Mouse (Mus musculus): Measurements from ENCODE around the gene Cd40. TPM values are rescaled to one million over a fixed set of nuclear protein-coding genes. Genes with fewer than 3 reads are reported as not detected.

Gene Cd40
- polyA plus RNA-seq, 1 experiment from 2014 or later: 11.5 TPM

DNA sequence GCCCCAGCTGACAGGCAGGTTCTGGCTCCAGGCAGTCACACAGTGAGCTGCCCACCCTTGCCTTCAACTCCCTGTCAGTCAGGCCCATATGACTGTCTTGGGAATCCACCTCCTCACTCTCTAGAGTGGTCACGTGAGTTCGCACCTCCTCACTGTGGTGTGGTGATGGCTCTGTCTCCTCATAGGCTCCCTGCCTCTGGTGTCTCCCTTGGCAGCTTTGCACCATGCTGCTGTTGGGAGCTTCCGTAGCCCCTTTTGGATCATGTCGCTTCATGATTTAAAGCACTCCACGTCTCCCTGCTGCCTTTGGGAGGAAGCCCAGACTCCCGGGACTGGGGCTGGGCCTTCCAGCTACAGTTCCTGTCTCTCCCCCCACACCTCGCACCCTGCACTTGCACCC, 9.1 kb downstream of the Cd40 start:
- no peaks in the 10 kb centered on the region for H3K36me3 ChIP-seq
- no peak overlapping the region for H3K4me3 ChIP-seq
- no peaks in the 10 kb centered on the region for H3K9me3 ChIP-seq (replicated peaks)
- no peak for DNase-seq (ENCODE audit: low spot score)
- H3K27ac ChIP-seq: no peak overlapping the region
- WGBS: 38% methylated on average over 7 of the region's 7 CpGs
- no peaks in the 10 kb centered on the region for H3K4me1 ChIP-seq
- H3K27me3 ChIP-seq (ENCODE audit: low read depth, poor library complexity, severe bottlenecking): peaks cover 12% of the 10 kb centered on the region; the same call in 1 of the 2 replicates

DNA sequence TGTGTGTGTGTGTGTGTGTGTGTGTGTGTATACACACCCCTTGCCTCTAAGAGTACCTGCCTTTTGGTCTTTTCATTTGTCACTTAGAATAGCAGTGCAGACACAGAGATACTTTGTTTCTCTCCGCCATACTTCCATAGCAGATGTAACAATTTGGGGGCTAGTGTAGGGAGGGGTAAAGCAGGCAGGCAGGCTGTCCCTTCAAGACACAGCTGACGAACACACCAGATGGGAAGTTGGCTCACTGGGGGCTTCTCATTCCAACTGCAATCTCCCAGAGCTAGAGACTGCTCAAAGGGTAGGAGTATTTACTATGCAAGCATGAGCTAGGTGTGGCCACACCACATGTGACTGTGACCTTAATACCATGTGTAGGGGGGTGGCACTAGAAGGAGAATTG, 13.4 kb downstream of the Cd40 start:
- Histone ChIP-seq H3K27ac (no peak overlapping the region), H3K4me1 (peaks cover 9% of the 10 kb centered on the region), H3K27me3 (ENCODE audit: low read depth, poor library complexity, severe bottlenecking) (peaks cover 52% of the 10 kb centered on the region), H3K4me3 (no peak overlapping the region), H3K9me3 (replicated peaks) (no peaks in the 10 kb centered on the region), H3K36me3 (no peaks in the 10 kb centered on the region)
- no peak for DNase-seq (ENCODE audit: low spot score)
- 85% methylated on average over 2 of the region's 2 CpGs for WGBS

DNA sequence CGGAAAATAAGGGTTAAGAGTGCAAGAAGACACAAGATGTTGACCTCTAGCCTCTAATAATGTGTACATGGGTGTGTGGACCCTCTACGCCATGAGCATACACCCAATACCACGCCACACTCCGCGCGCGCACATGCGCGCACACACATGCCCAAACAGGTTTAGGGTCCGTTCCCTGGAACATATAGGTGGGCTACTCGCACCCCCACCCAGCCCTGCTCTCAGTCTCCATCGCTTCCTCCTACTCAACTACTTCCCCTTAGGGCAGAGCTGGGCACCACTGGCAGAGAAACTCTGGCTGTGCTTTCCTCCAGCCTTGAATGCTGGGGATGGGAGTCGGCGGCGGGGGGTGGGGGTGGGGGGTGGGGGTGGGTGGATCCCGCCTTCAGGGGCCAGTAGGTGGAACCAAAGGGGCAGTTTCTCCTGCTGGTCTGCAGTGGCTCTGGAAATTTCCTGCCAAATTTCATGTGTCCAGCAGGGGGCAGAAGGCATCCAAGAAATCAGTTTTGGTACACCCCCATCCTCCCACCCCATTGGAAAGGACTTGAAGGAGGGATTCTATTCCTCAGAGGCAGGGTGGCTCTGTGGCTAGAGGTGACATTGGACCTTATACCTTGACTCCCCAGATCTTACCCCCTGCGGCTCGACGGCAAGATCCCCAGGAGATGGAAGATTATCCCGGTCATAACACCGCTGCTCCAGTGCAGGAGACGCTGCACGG, 14.8 kb downstream of the Cd40 start:
- DNase-seq (ENCODE audit: low spot score): peak; percentile 81
- Histone ChIP-seq H3K27ac (no peak overlapping the region), H3K4me1 (peaks cover 9% of the 10 kb centered on the region), H3K4me3 (peak overlapping the region; percentile 28), H3K36me3 (no peaks in the 10 kb centered on the region), H3K9me3 (replicated peaks) (no peaks in the 10 kb centered on the region), H3K27me3 (ENCODE audit: low read depth, poor library complexity, severe bottlenecking) (peaks cover 64% of the 10 kb centered on the region)
- WGBS: 21% methylated on average over 23 of the region's 23 CpGs

- WGBS: 36% methylated on average over 9 of the region's 9 CpGs
- Histone ChIP-seq H3K9me3 (replicated peaks) (no peaks in the 10 kb centered on the region), H3K36me3 (no peaks in the 10 kb centered on the region), H3K4me3 (no peak overlapping the region), H3K4me1 (peaks cover 36% of the 10 kb centered on the region), H3K27me3 (ENCODE audit: low read depth, poor library complexity, severe bottlenecking) (peaks cover 93% of the 10 kb centered on the region), H3K27ac (no peak overlapping the region)
- DNase-seq (ENCODE audit: low spot score): no peak
Observed at GRCm38 (mm10) chr2:165073381-165073781, 18.0 kb downstream of the Cd40 start.

DNA sequence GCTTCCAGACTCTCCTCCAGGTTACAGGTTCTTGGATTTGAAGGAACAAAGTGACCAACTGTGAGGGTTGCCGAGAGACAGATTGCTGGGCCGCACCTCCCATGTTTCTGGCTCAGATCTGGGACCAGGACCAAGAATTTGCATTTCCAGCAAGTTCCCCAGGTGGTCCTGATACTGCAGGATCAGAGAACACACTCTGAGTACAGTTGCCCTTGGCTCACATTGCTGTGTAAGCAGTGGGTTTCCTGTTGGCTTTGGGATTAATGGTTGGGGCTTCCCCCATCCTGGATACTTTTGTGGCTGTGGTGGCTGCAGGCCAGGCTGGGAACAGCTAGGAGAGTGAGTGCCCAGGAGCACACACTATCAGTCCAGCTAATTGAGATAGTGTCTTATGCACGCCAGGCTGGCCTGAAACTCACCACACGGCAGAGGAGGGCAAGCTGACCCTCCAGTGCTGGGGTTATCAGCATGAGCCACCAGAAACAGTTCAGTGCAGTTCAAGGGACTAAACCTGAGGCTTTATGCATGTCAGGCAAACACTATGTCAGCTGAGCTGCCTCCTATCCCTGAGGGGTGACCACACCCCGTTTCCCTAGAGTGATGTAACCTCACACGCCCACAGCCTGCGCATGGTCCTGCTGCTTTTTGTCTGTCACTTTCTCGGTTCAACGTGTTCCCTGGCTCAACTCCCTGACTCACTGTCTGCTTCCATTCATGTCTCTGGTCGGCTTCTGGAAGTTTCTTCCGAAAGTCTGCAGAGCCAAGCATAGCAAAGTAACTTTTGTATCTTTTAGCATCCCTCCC, 18.9 kb downstream of the Cd40 start:
- Histone ChIP-seq H3K9me3 (replicated peaks) (no peaks in the 10 kb centered on the region), H3K4me3 (no peak overlapping the region), H3K36me3 (no peaks in the 10 kb centered on the region), H3K4me1 (peaks cover 45% of the 10 kb centered on the region), H3K27ac (no peak overlapping the region), H3K27me3 (ENCODE audit: low read depth, poor library complexity, severe bottlenecking) (peaks cover 97% of the 10 kb centered on the region)
- DNase-seq (ENCODE audit: low spot score): no peak
- 58% methylated on average over 11 of the region's 11 CpGs for WGBS

DNA sequence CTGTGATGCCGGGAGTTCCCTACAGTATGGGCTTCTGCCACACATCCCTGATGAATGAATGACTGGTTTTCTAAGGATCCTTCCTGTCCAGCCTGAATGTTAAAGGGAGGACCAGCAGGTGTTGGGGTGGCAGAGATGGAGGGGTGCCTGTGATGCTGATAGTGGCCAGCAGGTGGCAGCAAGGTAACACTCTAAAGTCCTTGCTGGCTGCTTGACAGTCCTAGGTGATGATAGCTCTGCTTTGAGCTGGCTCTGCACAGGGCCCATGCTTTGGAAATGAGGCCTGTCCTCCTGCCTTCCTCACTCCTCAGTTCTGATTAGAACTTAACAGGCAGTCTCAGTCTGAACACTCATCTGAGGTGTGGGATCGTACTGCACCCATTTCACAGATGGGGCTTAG, 19.5 kb downstream of the Cd40 start:
- WGBS: 38% methylated on average over 2 of the region's 2 CpGs
- peaks cover 97% of the 10 kb centered on the region for H3K27me3 ChIP-seq (ENCODE audit: low read depth, poor library complexity, severe bottlenecking)

GRCm38 (mm10) chr2:165077055-165077454, 21.6 kb downstream of the Cd40 start:
- no peaks in the 10 kb centered on the region for H3K9me3 ChIP-seq (replicated peaks)
- 5% methylated on average over 9 of the region's 9 CpGs for WGBS
- no peak for DNase-seq (ENCODE audit: low spot score)
- H3K36me3 ChIP-seq: no peaks in the 10 kb centered on the region
- peaks cover 100% of the 10 kb centered on the region for H3K27me3 ChIP-seq (ENCODE audit: low read depth, poor library complexity, severe bottlenecking)
- no peak overlapping the region for H3K27ac ChIP-seq
- H3K4me1 ChIP-seq: peaks cover 43% of the 10 kb centered on the region
- H3K4me3 ChIP-seq: 0 out of 2 replicates have a peak overlapping the region, but pooled peaks have one; percentile 4

More for the DNA sequence above, 19.5 kb downstream of the Cd40 start:
- Histone ChIP-seq H3K9me3 (replicated peaks) (no peaks in the 10 kb centered on the region), H3K4me3 (no peak overlapping the region), H3K4me1 (peaks cover 44% of the 10 kb centered on the region), H3K36me3 (no peaks in the 10 kb centered on the region), H3K27ac (no peak overlapping the region)
- peak; percentile 91 for DNase-seq (ENCODE audit: low spot score)

DNA sequence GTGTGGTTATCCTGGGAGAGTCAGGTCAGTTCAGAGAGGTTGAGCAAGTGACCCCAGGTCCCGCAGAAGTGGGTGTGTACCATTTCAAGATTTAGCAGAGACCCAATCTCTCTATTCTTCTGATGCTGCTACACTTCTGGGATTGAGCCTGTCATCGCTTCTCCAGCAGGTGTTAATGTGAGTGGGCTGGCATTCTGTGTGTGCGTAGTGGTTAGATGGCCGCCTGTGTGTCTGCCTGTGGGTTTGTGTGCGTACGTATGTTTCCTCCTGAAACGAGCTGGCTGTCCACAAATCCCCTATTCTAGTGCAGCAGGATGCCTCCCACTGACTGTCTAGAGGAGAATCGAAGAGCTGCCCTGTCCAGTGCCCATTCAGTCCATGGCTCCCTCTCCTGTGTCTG, 22.6 kb downstream of the Cd40 start:
- H3K4me1 ChIP-seq: peaks cover 43% of the 10 kb centered on the region
- H3K9me3 ChIP-seq (replicated peaks): no peaks in the 10 kb centered on the region
- peaks cover 92% of the 10 kb centered on the region for H3K27me3 ChIP-seq (ENCODE audit: low read depth, poor library complexity, severe bottlenecking)
- DNase-seq (ENCODE audit: low spot score): no peak
- no peaks in the 10 kb centered on the region for H3K36me3 ChIP-seq
- WGBS: 72% methylated on average over 8 of the region's 8 CpGs
- no peak overlapping the region for H3K4me3 ChIP-seq
- H3K27ac ChIP-seq: no peak overlapping the region

- H3K27ac ChIP-seq: no peak overlapping the region
- peaks cover 86% of the 10 kb centered on the region for H3K27me3 ChIP-seq (ENCODE audit: low read depth, poor library complexity, severe bottlenecking)
- 28% methylated on average over 10 of the region's 10 CpGs for WGBS
- no peaks in the 10 kb centered on the region for H3K36me3 ChIP-seq
- H3K9me3 ChIP-seq (replicated peaks): no peaks in the 10 kb centered on the region
- H3K4me3 ChIP-seq: no peak overlapping the region
- H3K4me1 ChIP-seq: peaks cover 43% of the 10 kb centered on the region
- DNase-seq (ENCODE audit: low spot score): no peak
Observed at GRCm38 (mm10) chr2:165078605-165079004, 23.2 kb downstream of the Cd40 start.

DNA sequence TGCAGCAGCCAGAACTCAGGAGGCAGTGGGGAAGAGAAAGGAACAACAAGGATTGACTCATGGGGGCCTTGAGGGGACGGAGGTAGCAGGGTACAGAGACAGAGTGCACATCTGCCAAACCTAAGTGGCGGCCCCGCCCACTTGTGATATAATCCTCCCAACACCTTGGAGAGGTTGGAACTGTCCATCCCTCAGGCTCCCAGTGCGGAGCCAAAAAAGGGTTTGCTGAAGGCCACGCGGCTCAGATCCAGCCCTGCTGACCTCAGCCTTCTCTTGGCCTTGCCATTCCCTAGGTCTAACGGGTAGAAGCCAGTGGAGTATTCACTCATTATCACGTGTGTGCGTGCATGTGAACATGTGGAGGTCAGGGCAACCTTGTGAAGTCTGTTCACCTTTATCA, 25.2 kb downstream of the Cd40 start:
- Histone ChIP-seq H3K9me3 (replicated peaks) (no peaks in the 10 kb centered on the region), H3K27me3 (ENCODE audit: low read depth, poor library complexity, severe bottlenecking) (peaks cover 72% of the 10 kb centered on the region), H3K36me3 (no peaks in the 10 kb centered on the region), H3K27ac (no peak overlapping the region), H3K4me1 (peaks cover 43% of the 10 kb centered on the region), H3K4me3 (no peak overlapping the region)
- 22% methylated on average over 9 of the region's 9 CpGs for WGBS
- no peak for DNase-seq (ENCODE audit: low spot score)

GRCm38 (mm10) chr2:165081257-165081656, 25.8 kb downstream of the Cd40 start:
- Histone ChIP-seq H3K27ac (no peak overlapping the region), H3K9me3 (replicated peaks) (no peaks in the 10 kb centered on the region), H3K4me1 (peaks cover 37% of the 10 kb centered on the region), H3K27me3 (ENCODE audit: low read depth, poor library complexity, severe bottlenecking) (peaks cover 66% of the 10 kb centered on the region), H3K36me3 (no peaks in the 10 kb centered on the region), H3K4me3 (no peak overlapping the region)
- 25% methylated on average over 7 of the region's 7 CpGs for WGBS
- no peak for DNase-seq (ENCODE audit: low spot score)

GRCm38 (mm10) chr2:165086634-165087033, 31.2 kb downstream of the Cd40 start:
- H3K4me3 ChIP-seq: no peak overlapping the region
- peaks cover 38% of the 10 kb centered on the region for H3K27me3 ChIP-seq (ENCODE audit: low read depth, poor library complexity, severe bottlenecking)
- H3K4me1 ChIP-seq: peaks cover 10% of the 10 kb centered on the region; the same call in 1 of the 2 replicates
- no peaks in the 10 kb centered on the region for H3K36me3 ChIP-seq
- H3K27ac ChIP-seq: no peak overlapping the region
- WGBS: 91% methylated on average over 4 of the region's 4 CpGs
- H3K9me3 ChIP-seq (replicated peaks): no peaks in the 10 kb centered on the region
- no peak for DNase-seq (ENCODE audit: low spot score)

DNA sequence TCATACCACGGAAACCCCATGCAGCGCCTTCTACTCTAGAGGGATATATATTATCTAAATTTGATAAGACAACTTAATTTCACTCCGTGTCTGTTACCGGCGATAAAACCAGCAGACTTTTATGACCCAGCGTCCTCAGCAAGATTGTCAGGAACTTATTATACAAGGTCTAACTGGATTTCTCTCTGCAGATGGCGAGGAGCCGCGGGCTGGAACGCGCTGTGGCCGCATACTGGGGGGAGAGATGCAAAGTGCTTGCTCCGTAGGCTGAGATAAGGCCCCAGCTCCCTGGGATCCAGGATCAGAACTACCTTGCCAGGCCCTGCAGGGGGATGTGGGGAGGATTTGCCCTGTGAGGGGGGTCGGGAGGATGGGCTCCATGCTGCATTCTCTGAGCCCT, 34.0 kb downstream of the Cd40 start:
- no peak overlapping the region for H3K4me3 ChIP-seq
- H3K4me1 ChIP-seq: peaks cover 24% of the 10 kb centered on the region
- DNase-seq (ENCODE audit: low spot score): no peak
- 43% methylated on average over 14 of the region's 14 CpGs for WGBS
- no peak overlapping the region for H3K27ac ChIP-seq
- no peaks in the 10 kb centered on the region for H3K36me3 ChIP-seq
- peaks cover 33% of the 10 kb centered on the region for H3K27me3 ChIP-seq (ENCODE audit: low read depth, poor library complexity, severe bottlenecking)
- no peaks in the 10 kb centered on the region for H3K9me3 ChIP-seq (replicated peaks)
